Mouse (Mus musculus) cerebellum, adult 2 months (tissue): ENCODE data around the gene Tdgf1.

Experiments used
- CTCF ChIP-seq: fragments of 200-500 bp; IDR thresholded peaks from 2 replicates; pipeline ENCODE4 v1.5.1; 2011; ENCODE audit warnings: low read depth, mild to moderate bottlenecking, control low read depth, low read length, moderate library complexity, borderline replicate concordance; ENCODE audit not compliant: insufficient read depth
- POLR2A ChIP-seq: fragments of 200-500 bp; IDR thresholded peaks from 2 replicates; pipeline ENCODE4 v1.6.1; 2011; ENCODE audit warnings: low read length, control low read depth, borderline replicate concordance; ENCODE audit not compliant: insufficient read depth

DNA sequence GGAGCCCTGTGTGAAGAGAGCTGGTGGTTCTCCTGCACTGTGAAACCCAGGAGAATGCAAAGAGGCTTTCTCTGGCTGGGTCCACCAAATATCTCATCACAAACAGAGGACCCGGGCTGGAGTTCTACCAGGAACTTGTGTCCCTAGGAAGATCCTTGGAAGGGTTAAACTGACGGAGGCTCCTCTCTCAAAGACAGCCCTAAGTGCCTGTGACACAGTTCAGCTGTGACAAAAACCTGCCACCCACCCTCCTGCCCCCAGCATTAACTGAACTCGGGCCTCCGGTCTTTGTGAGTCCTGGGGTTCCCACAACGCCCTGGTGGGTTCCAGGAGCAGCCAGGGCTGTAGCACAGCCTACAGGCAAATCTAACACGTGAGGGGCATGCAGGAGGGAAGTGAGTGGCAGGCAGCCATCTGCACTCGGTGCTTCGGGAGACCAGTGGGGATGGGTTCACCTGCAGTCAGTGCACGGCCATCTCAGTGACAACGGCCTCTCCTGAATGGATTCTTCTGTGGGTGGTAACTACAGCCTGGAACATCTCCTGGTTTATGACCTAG is 46.4 kb downstream of the Tdgf1 start:
- TF ChIP-seq CTCF: no peak
- TF ChIP-seq POLR2A: no peak
